Mouse (Mus musculus): ENCODE data around the gene Hnrnph3. TPM values are rescaled to one million over a fixed set of nuclear protein-coding genes. Genes with fewer than 3 reads are reported as not detected.

The Hnrnph3 gene
- polyA plus RNA-seq (2015; fragmentation: Nextera tagmentation; extraction: Ambion mirVana): 38.8 and 44.6 TPM in 2 replicates

DNA sequence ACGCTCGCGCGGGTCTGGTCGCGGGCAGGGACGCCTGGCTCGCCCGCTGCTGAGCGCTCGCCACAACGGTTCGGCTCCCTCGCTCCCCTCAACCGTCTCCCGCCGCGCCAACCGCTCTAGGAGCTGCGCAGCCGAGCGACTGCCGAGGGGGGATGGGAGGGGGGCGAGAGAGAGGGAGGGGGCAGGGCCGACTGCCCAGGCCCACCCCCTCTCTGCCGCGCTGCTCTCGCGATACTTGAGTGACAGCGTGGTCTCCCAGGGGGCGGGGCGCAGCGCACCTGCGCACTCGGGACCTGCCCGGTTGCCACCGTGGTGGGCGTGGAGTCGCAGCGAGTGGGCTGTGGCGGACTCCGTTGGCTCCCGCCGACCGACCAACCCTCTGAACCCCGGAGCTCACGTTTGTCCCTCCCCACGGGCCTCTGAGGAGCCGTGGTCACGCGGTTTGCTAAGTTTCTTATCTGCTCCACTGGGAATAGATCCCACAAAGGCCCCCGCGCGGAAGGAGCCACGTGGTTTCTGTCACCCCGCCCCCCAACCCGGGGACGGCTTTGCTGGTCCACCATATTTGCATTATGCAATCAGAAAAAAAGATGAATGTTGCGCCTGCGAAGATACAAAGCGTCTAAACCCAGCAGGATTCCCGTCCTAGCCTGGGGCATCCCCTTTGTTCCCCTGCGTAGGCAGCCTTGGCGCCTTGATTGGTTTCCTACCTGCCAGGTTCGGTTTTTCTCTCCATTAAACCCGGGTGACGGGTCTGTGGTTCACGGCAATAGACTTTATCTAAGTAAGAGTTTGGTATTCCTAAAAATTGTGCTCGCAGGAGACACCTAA lies at the start of gene Hnrnph3, which contains the start of gene Pbld2:
Gene Hnrnph3, minus strand, starts transcription at position 469 of the 831 bp plus-strand sequence.
Gene Pbld2, plus strand, starts transcription at position 567 of the 831 bp plus-strand sequence.
- no peaks in the 10 kb centered on the region for H3K36me3 ChIP-seq (ENCODE audit: insufficient read depth, low read length)
- DNase-seq (ENCODE audit: low spot score) (peak; percentile 98), ATAC-seq (peak; percentile 94)
- no peaks in the 10 kb centered on the region for H3K27me3 ChIP-seq (replicated peaks; ENCODE audit: insufficient read depth, low read length)
- WGBS: under 1% methylated on average over 35 of the region's 69 CpGs
- peak within 1 kb of the TSS; percentile 99 for H3K27ac ChIP-seq (ENCODE audit: low read length)
- H3K9ac ChIP-seq (replicated peaks; ENCODE audit: low read depth): peak within 1 kb of the TSS; percentile 98
- no peaks in the 10 kb centered on the region for H3K9me3 ChIP-seq (ENCODE audit: low read length)
- peak within 1 kb of the TSS; percentile 64 for H3K4me2 ChIP-seq (replicated peaks; ENCODE audit: low read depth, low read length)
- TF ChIP-seq EP300 (IDR thresholded peaks at IDR 0.05): no peak; the same call in 1 of the 2 replicates
- TF ChIP-seq CTCF (IDR thresholded peaks at IDR 0.05): no peak
- peaks cover 10% of the 10 kb centered on the region; the same call in 1 of the 2 replicates for H3K4me1 ChIP-seq (ENCODE audit: insufficient read depth, low read depth, low read length)
- peak within 1 kb of the TSS; percentile 88 for H3K4me3 ChIP-seq (ENCODE audit: low read depth, low read length)

- Histone ChIP-seq H3K9me3 (ENCODE audit: low read length) (no peaks in the 10 kb centered on the region), H3K27ac (ENCODE audit: low read length) (no peak overlapping the region), H3K4me3 (ENCODE audit: low read depth, low read length) (no peak overlapping the region), H3K9ac (replicated peaks; ENCODE audit: low read depth) (no peak overlapping the region), H3K4me1 (ENCODE audit: insufficient read depth, low read depth, low read length) (no peaks in the 10 kb centered on the region), H3K4me2 (replicated peaks; ENCODE audit: low read depth, low read length) (no peak overlapping the region), H3K27me3 (replicated peaks; ENCODE audit: insufficient read depth, low read length) (no peaks in the 10 kb centered on the region), H3K36me3 (ENCODE audit: insufficient read depth, low read length) (no peaks in the 10 kb centered on the region)
- DNase-seq (ENCODE audit: low spot score) (peak; percentile 86), ATAC-seq (peak; percentile 78)
- WGBS: 3% methylated on average over 5 of the region's 5 CpGs
- TF ChIP-seq CTCF (IDR thresholded peaks at IDR 0.05) (peak; percentile 95), EP300 (IDR thresholded peaks at IDR 0.05) (no peak)
These were observed 42.0 kb upstream of the Hnrnph3 start for GRCm38 (mm10) chr10:63065988-63066387.

- Histone ChIP-seq H3K27ac (ENCODE audit: low read length) (no peak overlapping the region), H3K4me3 (ENCODE audit: low read depth, low read length) (no peak overlapping the region), H3K27me3 (replicated peaks; ENCODE audit: insufficient read depth, low read length) (no peaks in the 10 kb centered on the region), H3K4me2 (replicated peaks; ENCODE audit: low read depth, low read length) (no peak overlapping the region), H3K36me3 (ENCODE audit: insufficient read depth, low read length) (no peaks in the 10 kb centered on the region), H3K9me3 (ENCODE audit: low read length) (no peaks in the 10 kb centered on the region), H3K9ac (replicated peaks; ENCODE audit: low read depth) (no peak overlapping the region), H3K4me1 (ENCODE audit: insufficient read depth, low read depth, low read length) (no peaks in the 10 kb centered on the region)
- ATAC-seq: no peak
- WGBS: 65% methylated on average over 8 of the region's 8 CpGs
- TF ChIP-seq CTCF (IDR thresholded peaks at IDR 0.05) (no peak), EP300 (IDR thresholded peaks at IDR 0.05) (no peak)
- DNase-seq (ENCODE audit: low spot score): no peak
These were observed 41.5 kb upstream of the Hnrnph3 start for GRCm38 (mm10) chr10:63065561-63065960.

DNA sequence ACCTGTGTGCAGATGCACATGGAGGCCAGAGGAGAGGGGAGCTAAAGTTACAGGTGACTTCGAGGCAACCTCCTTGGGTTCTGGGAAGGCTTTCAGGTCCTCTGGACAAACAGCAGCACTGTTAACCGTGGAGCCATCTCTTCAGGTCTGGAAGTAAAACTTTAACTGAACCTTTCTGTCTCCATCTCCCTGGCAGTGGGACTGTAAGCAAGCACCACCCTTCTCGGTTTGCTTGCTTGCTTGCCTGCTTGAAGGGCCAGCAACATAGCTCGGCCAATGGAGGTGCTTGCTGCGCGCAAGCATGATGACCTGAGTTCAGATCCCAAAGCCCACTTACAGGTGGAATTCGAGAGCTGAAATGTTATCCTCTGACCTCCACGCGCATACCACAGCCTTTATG lies 40.5 kb upstream of the Hnrnph3 start:
- no peak for ATAC-seq
- H3K27ac ChIP-seq (ENCODE audit: low read length): no peak overlapping the region
- H3K9ac ChIP-seq (replicated peaks; ENCODE audit: low read depth): no peak overlapping the region
- H3K4me1 ChIP-seq (ENCODE audit: insufficient read depth, low read depth, low read length): no peaks in the 10 kb centered on the region
- no peak for TF ChIP-seq CTCF (IDR thresholded peaks at IDR 0.05)
- no peak for TF ChIP-seq EP300 (IDR thresholded peaks at IDR 0.05)
- H3K9me3 ChIP-seq (ENCODE audit: low read length): no peaks in the 10 kb centered on the region
- no peak for DNase-seq (ENCODE audit: low spot score)
- no peaks in the 10 kb centered on the region for H3K27me3 ChIP-seq (replicated peaks; ENCODE audit: insufficient read depth, low read length)
- 76% methylated on average over 9 of the region's 9 CpGs for WGBS
- no peak overlapping the region for H3K4me2 ChIP-seq (replicated peaks; ENCODE audit: low read depth, low read length)
- no peak overlapping the region for H3K4me3 ChIP-seq (ENCODE audit: low read depth, low read length)
- no peaks in the 10 kb centered on the region for H3K36me3 ChIP-seq (ENCODE audit: insufficient read depth, low read length)

GRCm38 (mm10) chr10:63063365-63063764 lies 39.3 kb upstream of the Hnrnph3 start:
- Histone ChIP-seq H3K4me3 (ENCODE audit: low read depth, low read length) (no peak overlapping the region), H3K27ac (ENCODE audit: low read length) (no peak overlapping the region), H3K4me2 (replicated peaks; ENCODE audit: low read depth, low read length) (no peak overlapping the region), H3K9ac (replicated peaks; ENCODE audit: low read depth) (no peak overlapping the region), H3K27me3 (replicated peaks; ENCODE audit: insufficient read depth, low read length) (no peaks in the 10 kb centered on the region), H3K36me3 (ENCODE audit: insufficient read depth, low read length) (no peaks in the 10 kb centered on the region), H3K4me1 (ENCODE audit: insufficient read depth, low read depth, low read length) (no peaks in the 10 kb centered on the region), H3K9me3 (ENCODE audit: low read length) (no peaks in the 10 kb centered on the region)
- DNase-seq (ENCODE audit: low spot score): no peak
- no peak for ATAC-seq
- WGBS: 75% methylated on average over 7 of the region's 7 CpGs
- TF ChIP-seq CTCF (IDR thresholded peaks at IDR 0.05) (no peak), EP300 (IDR thresholded peaks at IDR 0.05) (no peak)

DNA sequence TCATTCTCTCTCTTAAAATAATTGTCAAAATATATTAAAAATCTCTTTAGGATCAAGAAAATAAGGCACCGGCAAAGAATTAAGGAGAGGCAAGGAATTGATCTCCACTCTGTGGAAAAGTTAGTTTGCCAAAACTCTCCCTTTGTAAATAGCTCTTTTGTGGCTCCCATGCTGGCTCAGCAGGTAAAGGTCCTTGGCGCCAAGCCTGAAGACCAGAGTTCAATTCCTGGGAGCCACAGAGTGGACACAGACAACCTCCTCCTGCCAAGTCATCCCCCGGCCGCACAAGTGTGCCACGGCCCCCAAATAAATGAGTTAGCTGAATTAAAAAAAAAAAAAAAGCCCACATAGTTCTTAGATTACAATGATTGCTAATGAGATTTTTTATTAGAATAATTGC lies 38.7 kb upstream of the Hnrnph3 start:
- Histone ChIP-seq H3K4me2 (replicated peaks; ENCODE audit: low read depth, low read length) (no peak overlapping the region), H3K9me3 (ENCODE audit: low read length) (no peaks in the 10 kb centered on the region), H3K4me3 (ENCODE audit: low read depth, low read length) (no peak overlapping the region), H3K27me3 (replicated peaks; ENCODE audit: insufficient read depth, low read length) (no peaks in the 10 kb centered on the region), H3K36me3 (ENCODE audit: insufficient read depth, low read length) (no peaks in the 10 kb centered on the region), H3K27ac (ENCODE audit: low read length) (no peak overlapping the region), H3K4me1 (ENCODE audit: insufficient read depth, low read depth, low read length) (no peaks in the 10 kb centered on the region), H3K9ac (replicated peaks; ENCODE audit: low read depth) (no peak overlapping the region)
- no peak for TF ChIP-seq CTCF (IDR thresholded peaks at IDR 0.05)
- no peak for TF ChIP-seq EP300 (IDR thresholded peaks at IDR 0.05)
- DNase-seq (ENCODE audit: low spot score) (no peak), ATAC-seq (no peak)
- 91% methylated on average over 5 of the region's 5 CpGs for WGBS

Data from lung, postnatal 0 days (tissue).